Mouse (Mus musculus): Measurements from ENCODE around the gene Lmnb2.

Lmnb2 gene

GRCm38 (mm10) chr10:80917779-80918434 is at the start of gene Lmnb2:
Gene Lmnb2 (minus strand): TSS chr10:80918245.
- peak; percentile 89 for DNase-seq (ENCODE audit: low spot score)

- no peak for DNase-seq (ENCODE audit: low spot score)
Observed at GRCm38 (mm10) chr10:80967101-80967656, 49.1 kb upstream of the Lmnb2 start.

GRCm38 (mm10) chr10:80966296-80966695 is 48.3 kb upstream of the Lmnb2 start:
- peak; percentile 48 for DNase-seq (ENCODE audit: low spot score)

- no peak for DNase-seq (ENCODE audit: low spot score)
Observed at GRCm38 (mm10) chr10:80963031-80963975, 45.3 kb upstream of the Lmnb2 start.

GRCm38 (mm10) chr10:80962585-80962984 is 44.5 kb upstream of the Lmnb2 start:
- no peak for DNase-seq (ENCODE audit: low spot score)

- DNase-seq (ENCODE audit: low spot score): no peak
Observed at GRCm38 (mm10) chr10:80962051-80962472, 44.0 kb upstream of the Lmnb2 start.

- DNase-seq (ENCODE audit: low spot score): peak; percentile 81
Observed at GRCm38 (mm10) chr10:80960551-80961508, 42.8 kb upstream of the Lmnb2 start.

GRCm38 (mm10) chr10:80958979-80959637 is 41.1 kb upstream of the Lmnb2 start:
- no peak for DNase-seq (ENCODE audit: low spot score)

- no peak for DNase-seq (ENCODE audit: low spot score)
Observed at GRCm38 (mm10) chr10:80957791-80958190, 39.7 kb upstream of the Lmnb2 start.

GRCm38 (mm10) chr10:80956901-80957300 is 38.9 kb upstream of the Lmnb2 start:
- no peak for DNase-seq (ENCODE audit: low spot score)

GRCm38 (mm10) chr10:80956385-80956784 is 38.3 kb upstream of the Lmnb2 start:
- DNase-seq (ENCODE audit: low spot score): no peak

GRCm38 (mm10) chr10:80955536-80955935 is 37.5 kb upstream of the Lmnb2 start:
- peak; percentile 81 for DNase-seq (ENCODE audit: low spot score)

GRCm38 (mm10) chr10:80954843-80955242 is 36.8 kb upstream of the Lmnb2 start:
- DNase-seq (ENCODE audit: low spot score): no peak

GRCm38 (mm10) chr10:80954415-80954814 is 36.4 kb upstream of the Lmnb2 start:
- no peak for DNase-seq (ENCODE audit: low spot score)

GRCm38 (mm10) chr10:80952449-80952848 is 34.4 kb upstream of the Lmnb2 start:
- DNase-seq (ENCODE audit: low spot score): no peak

- DNase-seq (ENCODE audit: low spot score): no peak
Observed at GRCm38 (mm10) chr10:80951761-80952390, 33.8 kb upstream of the Lmnb2 start.

- no peak for DNase-seq (ENCODE audit: low spot score)
Observed at GRCm38 (mm10) chr10:80950314-80950713, 32.3 kb upstream of the Lmnb2 start.

- DNase-seq (ENCODE audit: low spot score): no peak
Observed at GRCm38 (mm10) chr10:80949081-80949480, 31.0 kb upstream of the Lmnb2 start.

- DNase-seq (ENCODE audit: low spot score): peak; percentile 42
Observed at GRCm38 (mm10) chr10:80948570-80948969, 30.5 kb upstream of the Lmnb2 start.

GRCm38 (mm10) chr10:80947802-80948201 is 29.8 kb upstream of the Lmnb2 start:
- no peak for DNase-seq (ENCODE audit: low spot score)
